In the genomic region with DNA sequence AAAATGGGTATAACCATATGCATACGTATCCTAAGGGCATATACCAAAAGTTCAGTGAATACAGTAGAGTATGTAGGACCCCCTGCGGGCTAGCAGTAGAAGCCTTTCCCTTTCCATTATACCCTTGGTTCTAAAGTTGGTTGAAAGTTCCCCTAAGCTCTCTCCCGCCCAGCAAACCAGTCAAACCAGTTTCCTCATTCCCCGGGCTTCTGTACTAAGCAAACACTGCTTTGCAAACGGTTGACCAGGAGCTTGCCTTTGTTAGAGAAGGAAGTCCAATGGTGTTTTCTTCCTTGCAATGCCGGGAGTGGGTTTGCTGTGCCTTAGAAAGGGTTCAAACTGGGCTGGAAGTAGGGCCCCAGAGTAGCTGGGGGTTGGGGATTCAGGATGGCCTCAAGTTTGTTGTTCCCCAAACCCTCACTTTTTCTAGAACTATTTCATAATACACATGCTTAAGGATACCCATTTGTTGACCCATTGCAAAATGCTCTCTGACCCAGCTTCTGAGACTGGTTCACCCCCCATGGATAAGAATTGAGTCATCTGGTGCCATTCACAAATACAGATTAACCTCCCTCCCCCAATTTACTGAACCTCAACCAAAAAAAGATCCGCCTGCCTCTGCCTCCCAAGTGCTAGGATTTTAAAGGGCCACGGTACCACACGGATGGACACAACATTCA, we compare ENCODE assay signal across 12 mouse cellular contexts. TPM values are rescaled to one million over a fixed set of nuclear protein-coding genes. Genes with fewer than 3 reads are reported as not detected.
DNase-seq lines count a peak whose midpoint lies in the region; ATAC-seq lines count a peak whose summit lies in the region.
"Had no signal": no experiment of that assay in that cellular context is flagged by ENCODE, and none has a peak within 500 bp of the region (broad histone marks: within the 10 kb centered on the region; RNA-seq: fewer than 3 reads in every experiment).

No protein-coding gene starts in this region.

- no peak overlapping the region for H3K9ac ChIP-seq in intestine, embryonic 14.5 days (ENCODE audit: low read length)

- no peak overlapping the region for H3K4me2 ChIP-seq in intestine, embryonic 14.5 days (ENCODE audit: low read length)

- no peaks in the 10 kb centered on the region for H3K9me3 ChIP-seq in intestine, embryonic 14.5 days (ENCODE audit: control insufficient read depth, low read length)

- peak; percentile 53 for DNase-seq in ZHBTc4 (ENCODE audit: low read depth, low spot score)
- no peak for DNase-seq in intestine, embryonic 14.5 days (ENCODE audit: low spot score)
- DNase-seq in large intestine, adult 2 months (ENCODE audit: low read depth, low spot score) = peak; percentile 94
- DNase-seq in frontal cortex, postnatal 36 days (ENCODE audit: low spot score in 2 of 2) = no peak
- DNase-seq in right cerebral cortex, postnatal 25 days = no peak
- no peak for DNase-seq in right cerebral cortex, adult 2 months (ENCODE audit: low spot score in 2 of 2)
- DNase-seq: embryo, embryonic 11 days; heart, postnatal 14 days; layer of hippocampus, postnatal 36 days had no signal

- H3K36me3 ChIP-seq in intestine, embryonic 14.5 days (ENCODE audit: control insufficient read depth, insufficient read depth, low read length) = no peaks in the 10 kb centered on the region

- 58% methylated on average over 9 of the region's 9 CpGs for WGBS in intestine, embryonic 14.5 days
- WGBS in large intestine, adult 2 months = 26% methylated on average over 9 of the region's 9 CpGs

- no peaks in the 10 kb centered on the region for H3K4me1 ChIP-seq in intestine, embryonic 14.5 days (replicated peaks; ENCODE audit: control insufficient read depth, insufficient read depth, low read length)

- no peak overlapping the region for H3K4me3 ChIP-seq in intestine, embryonic 14.5 days (ENCODE audit: low read depth, low read length)

- H3K27ac ChIP-seq in intestine, embryonic 14.5 days (ENCODE audit: low read depth) = peak overlapping the region; percentile 57

- ATAC-seq in intestine, embryonic 14.5 days (replicated peaks; ENCODE audit: low FRiP score, low TSS enrichment, low read depth) = no peak; the same call in 1 of the 2 replicates
- ATAC-seq in megakaryocyte, adult 5-6 weeks (ENCODE audit: poor library complexity, severe bottlenecking) = peak; percentile 58
- no peak for ATAC-seq in erythroid progenitor cell, adult 5-6 weeks (replicated peaks; ENCODE audit: low FRiP score, poor library complexity, severe bottlenecking)
- ATAC-seq: Patski had no signal

- H3K27me3 ChIP-seq in intestine, embryonic 14.5 days (replicated peaks; ENCODE audit: control insufficient read depth, insufficient read depth, low read length) = peaks cover 1% of the 10 kb centered on the region
- H3K27me3 ChIP-seq: Patski had no signal

RNA-seq across cellular contexts. Expression of gene Cdh1, which starts 7.9 kb away (rescaled TPM):
- 141 and 152 TPM in 2 replicates for polyA plus RNA-seq in intestine, embryonic 14.5 days (2014; fragmentation: Nextera tagmentation; extraction: Ambion mirVana)
- 167 and 291 TPM in 2 replicates for polyA plus RNA-seq in large intestine, adult 2 months (2012; rRNA removed)
- total RNA-seq in megakaryocyte, adult 5-6 weeks (2015) = 6.2 and 8.0 TPM in 2 replicates
- 5.2 and 7.0 TPM in 2 replicates for total RNA-seq in megakaryocyte, adult 5-6 weeks (2017)
- 1.8 TPM in 1 of 2 replicates, not detected in the other for total RNA-seq in erythroid progenitor cell, adult 5-6 weeks (2015; ENCODE audit: low replicate concordance)
- 0.08 and 0.64 TPM in 2 replicates for total RNA-seq in erythroid progenitor cell, adult 5-6 weeks (2017; ENCODE audit: low replicate concordance)

RNA-seq across cellular contexts. Expression of gene Gm10073, which starts 37.8 kb away (rescaled TPM):
- polyA plus RNA-seq in intestine, embryonic 14.5 days (2014; fragmentation: Nextera tagmentation; extraction: Ambion mirVana) = 9.1 and 11.7 TPM in 2 replicates
- 106 and 113 TPM in 2 replicates for polyA plus RNA-seq in large intestine, adult 2 months (2012; rRNA removed)
- 53.0 and 66.6 TPM in 2 replicates for total RNA-seq in megakaryocyte, adult 5-6 weeks (2015)
- total RNA-seq in megakaryocyte, adult 5-6 weeks (2017) = 5.4 and 6.9 TPM in 2 replicates
- 32.7 and 35.3 TPM in 2 replicates for total RNA-seq in erythroid progenitor cell, adult 5-6 weeks (2015; ENCODE audit: low replicate concordance)
- 12.3 TPM in 1 of 2 replicates, not detected in the other for total RNA-seq in erythroid progenitor cell, adult 5-6 weeks (2017; ENCODE audit: low replicate concordance)

Comparison
In these comparisons a context has a peak if more than half of its experiments do, and no peak if none do; other contexts are left out.
1. DNase-seq: peak in ZHBTc4 (single experiment) and large intestine, adult 2 months (single experiment); none in intestine, embryonic 14.5 days (single experiment), frontal cortex, postnatal 36 days (0 of 2), right cerebral cortex, postnatal 25 days (single experiment) and right cerebral cortex, adult 2 months (0 of 2).